In the genomic region with DNA sequence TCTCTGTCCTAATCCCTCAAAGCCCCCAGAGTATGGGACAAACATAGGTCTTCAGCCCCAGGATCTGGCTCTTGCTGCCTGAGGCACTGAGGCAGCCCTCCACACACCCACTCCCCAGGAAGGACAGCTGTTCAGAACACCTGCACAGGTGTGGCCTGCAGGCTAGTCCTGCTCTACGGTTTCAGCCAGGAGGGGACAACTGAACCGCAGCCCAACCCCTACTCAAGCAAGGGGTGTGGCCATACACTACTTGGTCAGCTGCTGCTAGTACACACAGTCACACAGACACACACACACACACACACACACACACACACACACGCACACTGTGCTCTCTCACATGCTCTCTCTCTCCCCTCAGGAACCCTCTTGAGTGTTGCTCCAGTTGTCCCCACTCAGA, we compare ENCODE assay signal across 10 mouse cellular contexts. TPM values are rescaled to one million over a fixed set of nuclear protein-coding genes. Genes with fewer than 3 reads are reported as not detected.
A peak's percentile ranks its signal among the peaks of the same experiment; 100 is the strongest.
DNase-seq lines count a peak whose midpoint lies in the region; ATAC-seq and TF ChIP-seq lines count a peak whose summit lies in the region.
"Had no signal": no experiment of that assay in that cellular context is flagged by ENCODE, and none has a peak within 500 bp of the region (broad histone marks: within the 10 kb centered on the region; RNA-seq: fewer than 3 reads in every experiment).

No protein-coding gene starts in this region.

- H3K9ac ChIP-seq in kidney, postnatal 0 days (ENCODE audit: low read depth, low read length): peak overlapping the region; percentile 37; the same call in 1 of the 2 replicates
- 0 out of 2 replicates have a peak overlapping the region, but pooled peaks have one; percentile 31 for H3K9ac ChIP-seq in intestine, postnatal 0 days (ENCODE audit: low read depth, low read length)

- H3K27me3 ChIP-seq in cerebellum, adult 2 months (ENCODE audit: control insufficient read depth, insufficient read depth, low read length): no peaks in the 10 kb centered on the region
- H3K27me3 ChIP-seq in kidney, postnatal 0 days (ENCODE audit: insufficient read depth, low read length): no peaks in the 10 kb centered on the region
- H3K27me3 ChIP-seq in intestine, postnatal 0 days (replicated peaks; ENCODE audit: control insufficient read depth, insufficient read depth, low read length): no peaks in the 10 kb centered on the region

- H3K36me3 ChIP-seq in kidney, postnatal 0 days (ENCODE audit: insufficient read depth, low read length): no peaks in the 10 kb centered on the region
- 0 out of 2 replicates have a peak, but pooled peaks cover 1% of the 10 kb centered on the region for H3K36me3 ChIP-seq in intestine, postnatal 0 days (ENCODE audit: control insufficient read depth, insufficient read depth)

- no peak overlapping the region for H3K4me2 ChIP-seq in kidney, postnatal 0 days (ENCODE audit: low read length)
- H3K4me2 ChIP-seq in intestine, postnatal 0 days (replicated peaks; ENCODE audit: low read depth): no peak overlapping the region

- TF ChIP-seq POLR2A in cerebellum, adult 2 months (IDR thresholded peaks at IDR 0.05; ENCODE audit: borderline replicate concordance, insufficient read depth, low read length): no peak

- ATAC-seq in kidney, postnatal 0 days (replicated peaks; ENCODE audit: low FRiP score, low read depth): no peak
- no peak for ATAC-seq in intestine, postnatal 0 days

- DNase-seq in cerebellum, adult 9-11 months: peak; percentile 38
- no peak for DNase-seq in cerebellum, adult 2 months
- DNase-seq in kidney, postnatal 0 days (ENCODE audit: low spot score): no peak
- no peak for DNase-seq in kidney, adult 18-20 months
- DNase-seq in lung, postnatal 36 days: peak; percentile 75
- no peak for DNase-seq in left cerebral cortex, postnatal 4 days
- no peak for DNase-seq in adrenal gland, adult 18-20 months (ENCODE audit: low spot score in 2 of 2)
- DNase-seq: heart, postnatal 10 days had no signal

- intact Hi-C loops in left cerebral cortex, postnatal 4 days (cut with DNase I): no loop called here

- H3K27ac ChIP-seq in cerebellum, adult 2 months (ENCODE audit: insufficient read depth, low read length): no peak overlapping the region
- peak overlapping the region; percentile 99 for H3K27ac ChIP-seq in kidney, postnatal 0 days
- H3K27ac ChIP-seq in intestine, postnatal 0 days (ENCODE audit: low read depth, low read length): peak overlapping the region; percentile 99

- no peak for TF ChIP-seq CTCF in cerebellum, adult 2 months (IDR thresholded peaks at IDR 0.05; ENCODE audit: borderline replicate concordance, insufficient read depth, low read depth, low read length)
- TF ChIP-seq CTCF in kidney, postnatal 0 days (IDR thresholded peaks at IDR 0.05; ENCODE audit: low read depth): no peak
- no peak for TF ChIP-seq CTCF in intestine, postnatal 0 days (IDR thresholded peaks at IDR 0.05; ENCODE audit: low read depth)

- peaks cover 3% of the 10 kb centered on the region for H3K4me1 ChIP-seq in cerebellum, adult 2 months (ENCODE audit: control insufficient read depth, insufficient read depth, low read length)
- peaks cover 26% of the 10 kb centered on the region for H3K4me1 ChIP-seq in kidney, postnatal 0 days (replicated peaks; ENCODE audit: insufficient read depth, low read length)
- H3K4me1 ChIP-seq in intestine, postnatal 0 days (replicated peaks; ENCODE audit: control insufficient read depth, insufficient read depth, low read length): peaks cover 13% of the 10 kb centered on the region

- no peaks in the 10 kb centered on the region for H3K9me3 ChIP-seq in kidney, postnatal 0 days (replicated peaks; ENCODE audit: low read length)
- H3K9me3 ChIP-seq in intestine, postnatal 0 days (ENCODE audit: control insufficient read depth): no peaks in the 10 kb centered on the region

- H3K4me3 ChIP-seq in cerebellum, adult 2 months (replicated peaks; ENCODE audit: insufficient read depth, low read depth, low read length): no peak overlapping the region
- no peak overlapping the region for H3K4me3 ChIP-seq in kidney, postnatal 0 days (replicated peaks; ENCODE audit: low read depth, low read length)
- H3K4me3 ChIP-seq in intestine, postnatal 0 days (ENCODE audit: low read depth, low read length): no peak overlapping the region

- 75% methylated on average over 3 of the region's 3 CpGs for WGBS in cerebellum, adult 2 months
- 53% methylated on average over 3 of the region's 3 CpGs for WGBS in kidney, postnatal 0 days
- 30% methylated on average over 3 of the region's 3 CpGs for WGBS in intestine, postnatal 0 days

RNA-seq across cellular contexts. Expression of gene Nr2f6, which starts 2.1 kb away (rescaled TPM):
- 53.0 and 59.8 TPM in 2 replicates for polyA plus RNA-seq in cerebellum, adult 2 months (2012; rRNA removed)
- polyA plus RNA-seq in kidney, postnatal 0 days (2015; fragmentation: Nextera tagmentation; extraction: Ambion mirVana): 110 and 138 TPM in 2 replicates
- 58.3 and 58.5 TPM in 2 replicates for polyA plus RNA-seq in intestine, postnatal 0 days (2015; fragmentation: Nextera tagmentation; extraction: Ambion mirVana)
- total RNA-seq in left cerebral cortex, postnatal 4 days (2021): 10 to 100 TPM; 32.2 to 33.1 TPM
- total RNA-seq in adrenal gland, adult 18-20 months (2021): 10 to 100 TPM; 63.9 to 76.0 TPM

RNA-seq across cellular contexts. Expression of gene Ushbp1, which starts 11.7 kb away (rescaled TPM):
- polyA plus RNA-seq in cerebellum, adult 2 months (2012; rRNA removed): 9.5 and 9.7 TPM in 2 replicates
- polyA plus RNA-seq in kidney, postnatal 0 days (2015; fragmentation: Nextera tagmentation; extraction: Ambion mirVana): 18.8 and 20.4 TPM in 2 replicates
- polyA plus RNA-seq in intestine, postnatal 0 days (2015; fragmentation: Nextera tagmentation; extraction: Ambion mirVana): 4.1 and 4.9 TPM in 2 replicates
- total RNA-seq in left cerebral cortex, postnatal 4 days (2021): 1 to 10 TPM; 6.5 TPM
- 10 to 100 TPM; 14.0 to 16.5 TPM for total RNA-seq in adrenal gland, adult 18-20 months (2021)
- total RNA-seq: megakaryocyte progenitor cell, adult 5-6 weeks had no signal

RNA-seq across cellular contexts. Expression of gene Ocel1, which starts 12.8 kb away (rescaled TPM):
- 7.3 and 8.0 TPM in 2 replicates for polyA plus RNA-seq in cerebellum, adult 2 months (2012; rRNA removed)
- 8.1 and 8.4 TPM in 2 replicates for polyA plus RNA-seq in kidney, postnatal 0 days (2015; fragmentation: Nextera tagmentation; extraction: Ambion mirVana)
- polyA plus RNA-seq in intestine, postnatal 0 days (2015; fragmentation: Nextera tagmentation; extraction: Ambion mirVana): 20.0 and 20.5 TPM in 2 replicates
- total RNA-seq in left cerebral cortex, postnatal 4 days (2021): 10 to 100 TPM; 17.9 to 18.5 TPM
- total RNA-seq in adrenal gland, adult 18-20 months (2021): 10 to 100 TPM; 14.4 to 18.6 TPM

RNA-seq across cellular contexts. Expression of gene Babam1, which starts 12.8 kb away (rescaled TPM):
- 163 and 179 TPM in 2 replicates for polyA plus RNA-seq in cerebellum, adult 2 months (2012; rRNA removed)
- polyA plus RNA-seq in kidney, postnatal 0 days (2015; fragmentation: Nextera tagmentation; extraction: Ambion mirVana): 92.3 and 96.4 TPM in 2 replicates
- polyA plus RNA-seq in intestine, postnatal 0 days (2015; fragmentation: Nextera tagmentation; extraction: Ambion mirVana): 66.8 and 68.6 TPM in 2 replicates
- total RNA-seq in left cerebral cortex, postnatal 4 days (2021): 10 to 100 TPM; 75.8 to 88.0 TPM
- 100 to 1,000 TPM in 1 of 2 experiments, 10 to 100 TPM in 1; 97.9 to 107 TPM for total RNA-seq in adrenal gland, adult 18-20 months (2021)

RNA-seq across cellular contexts. Expression of gene Use1, which starts 17.2 kb away (rescaled TPM):
- 199 and 204 TPM in 2 replicates for polyA plus RNA-seq in cerebellum, adult 2 months (2012; rRNA removed)
- 129 and 140 TPM in 2 replicates for polyA plus RNA-seq in kidney, postnatal 0 days (2015; fragmentation: Nextera tagmentation; extraction: Ambion mirVana)
- 98.4 and 106 TPM in 2 replicates for polyA plus RNA-seq in intestine, postnatal 0 days (2015; fragmentation: Nextera tagmentation; extraction: Ambion mirVana)
- total RNA-seq in left cerebral cortex, postnatal 4 days (2021): 100 to 1,000 TPM; 116 to 117 TPM
- 100 to 1,000 TPM; 203 to 204 TPM for total RNA-seq in adrenal gland, adult 18-20 months (2021)

Comparison
In these comparisons a context has a peak if more than half of its experiments do, and no peak if none do; other contexts are left out.
1. DNase-seq: peak in cerebellum, adult 9-11 months (single experiment) and lung, postnatal 36 days (single experiment); none in cerebellum, adult 2 months (0 of 2), kidney, postnatal 0 days (single experiment), kidney, adult 18-20 months (single experiment), left cerebral cortex, postnatal 4 days (single experiment) and adrenal gland, adult 18-20 months (0 of 2).